Comparison of ENCODE assay signal across 24 mouse cellular contexts in the genomic region with DNA sequence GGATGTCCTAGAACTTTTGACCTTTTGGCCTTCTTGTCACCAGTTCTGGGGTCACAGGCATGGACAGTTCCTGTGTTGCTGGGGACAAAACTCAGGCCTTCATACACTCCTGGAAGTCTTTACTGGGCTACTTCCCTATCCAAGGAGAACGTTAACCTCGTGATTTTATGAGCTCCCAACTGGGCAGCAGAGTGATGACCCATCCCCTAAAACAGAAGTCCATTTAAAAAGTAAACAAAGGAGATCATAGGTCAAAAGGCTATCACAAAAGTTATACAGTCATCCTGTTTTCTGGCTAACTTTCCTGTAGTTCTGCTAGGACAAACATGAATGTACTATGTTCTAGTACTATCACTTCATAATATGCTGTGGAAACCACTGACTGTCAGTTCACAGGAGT.
DNase-seq lines count a peak whose midpoint lies in the region; ATAC-seq and TF ChIP-seq lines count a peak whose summit lies in the region.
"Had no signal": no experiment of that assay in that cellular context is flagged by ENCODE, and none has a peak within 500 bp of the region (broad histone marks: within the 10 kb centered on the region; RNA-seq: fewer than 3 reads in every experiment).

No protein-coding gene starts in this region.

- no peak for TF ChIP-seq POLR2A in bone marrow macrophage, adult 2 months (IDR thresholded peaks at IDR 0.05; ENCODE audit: borderline replicate concordance, low read depth, low read length)

- peaks cover 5% of the 10 kb centered on the region for H3K4me1 ChIP-seq in bone marrow macrophage, adult 2 months (ENCODE audit: control insufficient read depth, insufficient read depth, low read length)
- no peaks in the 10 kb centered on the region for H3K4me1 ChIP-seq in liver, embryonic 15.5 days (replicated peaks)
- H3K4me1 ChIP-seq in intestine, embryonic 15.5 days (replicated peaks) = no peaks in the 10 kb centered on the region
- H3K4me1 ChIP-seq: forebrain, embryonic 10.5 days; forebrain, embryonic 13.5 days; heart, embryonic 12.5 days; heart, embryonic 15.5 days; hindbrain, embryonic 10.5 days; hindbrain, embryonic 13.5 days had no signal

- peak overlapping the region; percentile 23; the same call in 1 of the 2 replicates for H3K27ac ChIP-seq in bone marrow macrophage, adult 2 months (ENCODE audit: insufficient read depth, low read depth, low read length)
- peak overlapping the region; percentile 33; the same call in 1 of the 2 replicates for H3K27ac ChIP-seq in liver, embryonic 15.5 days (replicated peaks)
- no peak overlapping the region for H3K27ac ChIP-seq in intestine, embryonic 15.5 days
- H3K27ac ChIP-seq: forebrain, embryonic 10.5 days; forebrain, embryonic 13.5 days; heart, embryonic 15.5 days; hindbrain, embryonic 10.5 days; hindbrain, embryonic 13.5 days had no signal

- no peak overlapping the region for H3K4me3 ChIP-seq in bone marrow macrophage, adult 2 months (ENCODE audit: insufficient read depth, low read length)
- H3K4me3 ChIP-seq in liver, embryonic 15.5 days (replicated peaks) = no peak overlapping the region
- no peak overlapping the region for H3K4me3 ChIP-seq in intestine, embryonic 15.5 days (replicated peaks)
- H3K4me3 ChIP-seq: forebrain, embryonic 10.5 days; forebrain, embryonic 13.5 days; heart, embryonic 12.5 days; heart, embryonic 15.5 days; hindbrain, embryonic 10.5 days; hindbrain, embryonic 13.5 days had no signal

- peak; percentile 52 for DNase-seq in heart, adult 11 months
- no peak for DNase-seq in heart, adult 18-20 months
- peak; percentile 32 for DNase-seq in yolk sac, embryonic 10.5 days (ENCODE audit: low spot score)
- no peak for DNase-seq in thymus, postnatal 10 days (ENCODE audit: low spot score in 2 of 2)
- DNase-seq: adrenal gland, adult 8-10 months; adrenal gland, postnatal 25 days; cerebellum, adult 18-20 months; cerebellum, adult 9-10 months; cerebellum, postnatal 14 days; gastrocnemius, postnatal 10 days; gastrocnemius, postnatal 36 days; heart, postnatal 10 days; heart, postnatal 36 days had no signal

- no peaks in the 10 kb centered on the region for H3K36me3 ChIP-seq in liver, embryonic 15.5 days (replicated peaks)
- H3K36me3 ChIP-seq in intestine, embryonic 15.5 days = no peaks in the 10 kb centered on the region
- H3K36me3 ChIP-seq: forebrain, embryonic 10.5 days; heart, embryonic 12.5 days; heart, embryonic 15.5 days; hindbrain, embryonic 10.5 days; hindbrain, embryonic 13.5 days had no signal

- H3K27me3 ChIP-seq in liver, embryonic 15.5 days = no peaks in the 10 kb centered on the region
- no peaks in the 10 kb centered on the region for H3K27me3 ChIP-seq in intestine, embryonic 15.5 days (replicated peaks)
- H3K27me3 ChIP-seq: forebrain, embryonic 13.5 days; heart, embryonic 12.5 days; heart, embryonic 15.5 days; hindbrain, embryonic 13.5 days had no signal

- no peak for TF ChIP-seq CTCF in bone marrow macrophage, adult 2 months (IDR thresholded peaks at IDR 0.05; ENCODE audit: low read depth, low read length)

- H3K9ac ChIP-seq in liver, embryonic 15.5 days = no peak overlapping the region
- H3K9ac ChIP-seq in intestine, embryonic 15.5 days = no peak overlapping the region
- H3K9ac ChIP-seq: forebrain, embryonic 13.5 days; heart, embryonic 12.5 days; heart, embryonic 15.5 days; hindbrain, embryonic 13.5 days had no signal

- WGBS in liver, embryonic 15.5 days (ENCODE audit: insufficient replicate concordance) = 16% methylated on average over 2 of the region's 2 CpGs
- 19% methylated on average over 2 of the region's 2 CpGs for WGBS in intestine, embryonic 15.5 days

- ATAC-seq in liver, embryonic 15.5 days (ENCODE audit: insufficient read depth) = peak; percentile 31
- ATAC-seq in intestine, embryonic 15.5 days = no peak
- ATAC-seq: activated CD4-positive, CD25-positive, alpha-beta regulatory T cell, adult 4 months; forebrain, embryonic 13.5 days; forebrain, embryonic 16.5 days had no signal

- no peak overlapping the region for H3K4me2 ChIP-seq in liver, embryonic 15.5 days
- H3K4me2 ChIP-seq in intestine, embryonic 15.5 days (replicated peaks) = no peak overlapping the region
- H3K4me2 ChIP-seq: forebrain, embryonic 13.5 days; heart, embryonic 12.5 days; heart, embryonic 15.5 days; hindbrain, embryonic 13.5 days had no signal

- no peaks in the 10 kb centered on the region for H3K9me3 ChIP-seq in liver, embryonic 15.5 days (replicated peaks)
- no peaks in the 10 kb centered on the region for H3K9me3 ChIP-seq in intestine, embryonic 15.5 days
- H3K9me3 ChIP-seq: heart, embryonic 15.5 days; hindbrain, embryonic 10.5 days had no signal

Comparison
In these comparisons a context has a peak if more than half of its experiments do, and no peak if none do; other contexts are left out.
1. DNase-seq: peak in heart, adult 11 months (single experiment) and yolk sac, embryonic 10.5 days (single experiment); none in heart, adult 18-20 months (0 of 2) and thymus, postnatal 10 days (0 of 2).